Mouse (Mus musculus): Measurements from ENCODE around the gene Ap5s1. TPM values are rescaled to one million over a fixed set of nuclear protein-coding genes. Genes with fewer than 3 reads are reported as not detected.
A peak's percentile ranks its signal among the peaks of the same experiment; 100 is the strongest.

The Ap5s1 gene
- polyA plus RNA-seq, 1 experiment from 2014 or later: 37.3 TPM

DNA sequence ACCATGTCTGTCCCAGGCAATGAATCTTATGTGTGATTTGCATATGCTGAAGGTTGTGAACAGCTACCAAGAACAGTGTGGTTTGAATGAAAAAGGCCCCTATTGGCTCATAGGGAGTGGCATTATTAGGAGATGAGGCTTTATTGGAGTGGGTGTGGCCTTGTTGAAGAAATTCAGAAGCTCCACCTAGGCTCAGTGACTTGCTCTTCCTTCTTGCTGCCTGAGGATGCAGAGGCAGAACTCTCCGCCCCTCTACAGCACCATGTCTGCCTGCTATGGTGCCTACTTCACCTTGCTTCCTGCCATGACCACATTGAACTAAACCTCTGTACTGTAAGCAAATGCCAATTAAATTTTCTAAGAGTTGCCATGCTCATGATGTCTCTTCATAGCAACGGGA, 25.7 kb downstream of the Ap5s1 start:
- WGBS: 61% methylated on average over 2 of the region's 2 CpGs
- no peak for TF ChIP-seq CTCF (IDR thresholded peaks at IDR 0.05; ENCODE audit: low read depth)
- no peak for ATAC-seq

DNA sequence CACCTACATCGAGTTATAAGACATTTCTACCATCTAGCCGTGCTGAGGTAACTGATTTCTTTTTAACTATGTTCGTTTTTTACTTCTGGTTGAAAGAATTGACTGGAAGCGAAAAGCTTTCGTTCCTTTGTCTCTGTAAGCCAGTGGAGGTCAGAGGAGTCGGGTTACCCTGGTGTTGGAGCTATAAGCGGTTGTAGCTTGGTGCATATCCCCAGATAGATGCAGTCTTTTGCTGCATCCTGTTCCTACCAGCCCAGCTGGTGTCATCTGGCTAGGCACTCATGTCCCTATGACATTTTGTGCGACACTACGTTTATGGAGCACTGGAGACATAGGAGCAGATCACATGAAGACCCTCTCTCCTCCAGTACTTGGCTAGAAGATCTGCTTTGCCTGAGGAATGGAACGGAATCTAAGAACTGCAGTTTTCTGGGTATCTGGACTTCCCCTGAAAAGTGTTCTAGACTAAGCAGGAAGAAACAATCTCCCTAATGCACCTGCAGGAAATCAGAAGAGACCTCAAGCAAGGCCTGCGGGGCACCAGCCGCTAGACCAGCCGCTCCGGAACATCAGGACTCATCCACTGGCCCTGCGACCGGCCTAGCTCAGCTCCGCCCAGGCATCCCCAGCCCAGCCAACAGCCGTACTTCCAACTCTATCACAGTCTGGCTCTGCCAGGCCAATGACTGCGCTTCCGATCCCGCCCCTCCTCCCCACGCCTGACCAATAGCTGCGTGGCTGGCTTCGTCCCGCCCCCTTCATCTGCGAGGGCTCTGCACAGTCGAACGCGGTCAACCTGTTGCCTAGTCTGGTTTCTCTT, 26.6 kb downstream of the Ap5s1 start, which contains the start of gene Mavs:
Mavs (plus strand) TSS at position 757 of the 820 bp plus-strand sequence.
- H3K9me3 ChIP-seq (ENCODE audit: control insufficient read depth): no peaks in the 10 kb centered on the region
- H3K4me2 ChIP-seq (replicated peaks; ENCODE audit: low read depth): peak within 1 kb of the TSS; percentile 91
- H3K27me3 ChIP-seq (replicated peaks; ENCODE audit: control insufficient read depth, insufficient read depth, low read length): no peaks in the 10 kb centered on the region
- 15% methylated on average over 29 of the region's 29 CpGs for WGBS
- H3K4me3 ChIP-seq (ENCODE audit: low read depth, low read length): peak within 1 kb of the TSS; percentile 63
- peak; percentile 99 for ATAC-seq
- H3K4me1 ChIP-seq (replicated peaks; ENCODE audit: control insufficient read depth, insufficient read depth, low read length): peaks cover 4% of the 10 kb centered on the region; the same call in 1 of the 2 replicates
- 0 out of 2 replicates have a peak, but pooled peaks have one; percentile 1 for TF ChIP-seq CTCF (IDR thresholded peaks at IDR 0.05; ENCODE audit: low read depth)
- H3K9ac ChIP-seq (ENCODE audit: low read depth, low read length): peak within 1 kb of the TSS; percentile 75
- H3K27ac ChIP-seq (ENCODE audit: low read depth, low read length): peak within 1 kb of the TSS; percentile 87
- H3K36me3 ChIP-seq (ENCODE audit: control insufficient read depth, insufficient read depth): no peaks in the 10 kb centered on the region; the same call in 1 of the 2 replicates

More for the DNA sequence above, 25.7 kb downstream of the Ap5s1 start:
- Histone ChIP-seq H3K27ac (ENCODE audit: low read depth, low read length) (no peak overlapping the region), H3K36me3 (ENCODE audit: control insufficient read depth, insufficient read depth) (no peaks in the 10 kb centered on the region; the same call in 1 of the 2 replicates), H3K9me3 (ENCODE audit: control insufficient read depth) (no peaks in the 10 kb centered on the region), H3K27me3 (replicated peaks; ENCODE audit: control insufficient read depth, insufficient read depth, low read length) (no peaks in the 10 kb centered on the region), H3K4me3 (ENCODE audit: low read depth, low read length) (no peak overlapping the region), H3K4me2 (replicated peaks; ENCODE audit: low read depth) (no peak overlapping the region), H3K9ac (ENCODE audit: low read depth, low read length) (no peak overlapping the region), H3K4me1 (replicated peaks; ENCODE audit: control insufficient read depth, insufficient read depth, low read length) (peaks cover 4% of the 10 kb centered on the region; the same call in 1 of the 2 replicates)

DNA sequence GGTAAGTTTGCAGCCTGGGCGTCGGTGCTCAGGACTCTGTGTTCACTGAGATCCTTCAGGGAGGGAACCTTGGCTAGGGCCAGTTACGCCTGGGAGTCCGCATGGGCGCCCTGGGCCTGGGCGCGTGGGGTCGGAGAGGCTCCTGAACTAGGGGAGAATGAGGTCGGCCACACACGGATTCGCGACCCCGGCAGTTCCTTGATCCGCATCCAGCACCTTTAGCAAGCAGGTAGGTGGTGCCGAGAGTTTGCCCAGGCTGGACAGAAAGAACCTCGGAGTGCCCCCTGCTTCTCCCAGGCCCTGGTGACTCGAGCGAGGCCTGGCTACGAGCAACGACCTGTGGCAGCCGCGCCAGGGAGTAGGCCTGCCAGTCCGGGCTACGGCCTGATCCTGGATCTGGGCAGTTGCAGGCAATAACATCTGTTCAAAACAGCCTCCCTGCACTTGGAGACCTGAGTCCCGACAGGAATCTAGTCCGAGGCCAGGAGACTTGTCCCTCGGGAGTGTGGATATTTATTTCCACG, 27.3 kb downstream of the Ap5s1 start:
- ATAC-seq: peak; percentile 42
- TF ChIP-seq CTCF (IDR thresholded peaks at IDR 0.05; ENCODE audit: low read depth): no peak
- Histone ChIP-seq H3K4me3 (ENCODE audit: low read depth, low read length) (peak overlapping the region; percentile 63), H3K36me3 (ENCODE audit: control insufficient read depth, insufficient read depth) (peaks cover 7% of the 10 kb centered on the region; the same call in 1 of the 2 replicates), H3K27me3 (replicated peaks; ENCODE audit: control insufficient read depth, insufficient read depth, low read length) (no peaks in the 10 kb centered on the region), H3K9ac (ENCODE audit: low read depth, low read length) (peak overlapping the region; percentile 75), H3K9me3 (ENCODE audit: control insufficient read depth) (no peaks in the 10 kb centered on the region), H3K4me2 (replicated peaks; ENCODE audit: low read depth) (peak overlapping the region; percentile 91), H3K4me1 (replicated peaks; ENCODE audit: control insufficient read depth, insufficient read depth, low read length) (peaks cover 4% of the 10 kb centered on the region; the same call in 1 of the 2 replicates), H3K27ac (ENCODE audit: low read depth, low read length) (peak overlapping the region; percentile 87)
- WGBS: 4% methylated on average over 28 of the region's 28 CpGs

DNA sequence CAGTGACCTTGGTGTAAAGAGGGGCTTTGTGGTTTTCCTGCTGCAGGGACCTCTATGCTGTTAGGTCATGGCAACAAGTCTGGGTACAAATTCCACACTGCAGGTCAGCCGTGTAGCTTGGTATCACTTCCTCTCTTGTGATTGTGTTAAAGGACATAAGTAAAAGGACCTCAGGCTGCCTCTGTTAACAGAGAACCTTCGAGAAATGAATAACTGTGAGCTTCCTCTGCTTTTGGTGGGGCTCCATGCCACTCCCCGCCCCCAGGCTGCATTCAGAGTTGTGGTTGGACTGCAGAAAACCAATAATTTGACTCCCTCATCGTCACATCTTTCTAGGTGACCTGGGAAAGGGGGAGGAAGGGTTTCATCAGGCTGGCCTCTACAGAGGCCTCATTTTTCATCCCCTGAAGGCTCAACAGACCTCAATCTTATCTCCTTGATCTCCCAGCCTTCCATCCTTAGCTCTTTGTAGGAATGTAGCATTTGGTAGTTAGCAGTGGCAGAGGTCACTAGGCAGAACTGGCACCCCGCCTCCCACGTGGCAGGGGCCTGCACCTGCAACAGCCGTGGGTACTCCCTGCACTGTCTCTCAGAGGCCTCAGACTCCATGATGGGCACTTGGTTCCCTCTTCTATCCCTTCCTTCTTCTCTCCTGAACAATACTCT, 28.2 kb downstream of the Ap5s1 start:
- peaks cover 4% of the 10 kb centered on the region; the same call in 1 of the 2 replicates for H3K4me1 ChIP-seq (replicated peaks; ENCODE audit: control insufficient read depth, insufficient read depth, low read length)
- H3K9ac ChIP-seq (ENCODE audit: low read depth, low read length): peak overlapping the region; percentile 75; the same call in 1 of the 2 replicates
- H3K36me3 ChIP-seq (ENCODE audit: control insufficient read depth, insufficient read depth): peaks cover 13% of the 10 kb centered on the region
- H3K27ac ChIP-seq (ENCODE audit: low read depth, low read length): peak overlapping the region; percentile 87
- ATAC-seq: no peak
- H3K27me3 ChIP-seq (replicated peaks; ENCODE audit: control insufficient read depth, insufficient read depth, low read length): no peaks in the 10 kb centered on the region
- no peak for TF ChIP-seq CTCF (IDR thresholded peaks at IDR 0.05; ENCODE audit: low read depth)
- WGBS: 50% methylated on average over 7 of the region's 7 CpGs
- H3K4me2 ChIP-seq (replicated peaks; ENCODE audit: low read depth): peak overlapping the region; percentile 91
- no peaks in the 10 kb centered on the region for H3K9me3 ChIP-seq (ENCODE audit: control insufficient read depth)
- peak overlapping the region; percentile 63; the same call in 1 of the 2 replicates for H3K4me3 ChIP-seq (ENCODE audit: low read depth, low read length)

GRCm38 (mm10) chr2:131242180-131242579, 35.3 kb downstream of the Ap5s1 start:
- no peaks in the 10 kb centered on the region for H3K4me1 ChIP-seq (replicated peaks; ENCODE audit: control insufficient read depth, insufficient read depth, low read length)
- no peaks in the 10 kb centered on the region for H3K9me3 ChIP-seq (ENCODE audit: control insufficient read depth)
- no peak overlapping the region for H3K4me2 ChIP-seq (replicated peaks; ENCODE audit: low read depth)
- H3K27me3 ChIP-seq (replicated peaks; ENCODE audit: control insufficient read depth, insufficient read depth, low read length): no peaks in the 10 kb centered on the region
- no peak overlapping the region for H3K9ac ChIP-seq (ENCODE audit: low read depth, low read length)
- no peak for ATAC-seq
- no peak for TF ChIP-seq CTCF (IDR thresholded peaks at IDR 0.05; ENCODE audit: low read depth)
- peaks cover 79% of the 10 kb centered on the region for H3K36me3 ChIP-seq (ENCODE audit: control insufficient read depth, insufficient read depth)
- no peak overlapping the region for H3K27ac ChIP-seq (ENCODE audit: low read depth, low read length)
- no peak overlapping the region for H3K4me3 ChIP-seq (ENCODE audit: low read depth, low read length)

- no peak for TF ChIP-seq CTCF (IDR thresholded peaks at IDR 0.05; ENCODE audit: low read depth)
- no peaks in the 10 kb centered on the region for H3K27me3 ChIP-seq (replicated peaks; ENCODE audit: control insufficient read depth, insufficient read depth, low read length)
- H3K9ac ChIP-seq (ENCODE audit: low read depth, low read length): no peak overlapping the region
- H3K4me2 ChIP-seq (replicated peaks; ENCODE audit: low read depth): no peak overlapping the region
- H3K9me3 ChIP-seq (ENCODE audit: control insufficient read depth): no peaks in the 10 kb centered on the region
- no peak overlapping the region for H3K27ac ChIP-seq (ENCODE audit: low read depth, low read length)
- no peak for ATAC-seq
- no peaks in the 10 kb centered on the region for H3K4me1 ChIP-seq (replicated peaks; ENCODE audit: control insufficient read depth, insufficient read depth, low read length)
- H3K4me3 ChIP-seq (ENCODE audit: low read depth, low read length): no peak overlapping the region
- H3K36me3 ChIP-seq (ENCODE audit: control insufficient read depth, insufficient read depth): peaks cover 86% of the 10 kb centered on the region
- 89% methylated on average over 7 of the region's 7 CpGs for WGBS
These were observed 36.1 kb downstream of the Ap5s1 start for GRCm38 (mm10) chr2:131242929-131243328.

Data from intestine, postnatal 0 days (tissue).